Comparison of ENCODE assay signal across 13 mouse cellular contexts in genomic region chr13:64107535-64107934, GRCm38 (mm10). TPM values are rescaled to one million over a fixed set of nuclear protein-coding genes. Genes with fewer than 3 reads are reported as not detected.
DNase-seq lines count a peak whose midpoint lies in the region; ATAC-seq and TF ChIP-seq lines count a peak whose summit lies in the region.
"Had no signal": no experiment of that assay in that cellular context is flagged by ENCODE, and none has a peak within 500 bp of the region (broad histone marks: within the 10 kb centered on the region; RNA-seq: fewer than 3 reads in every experiment).

No protein-coding gene starts in this region.

- no peak overlapping the region for H3K4me3 ChIP-seq in liver, postnatal 0 days (ENCODE audit: low read depth, low read length)

- WGBS in liver, postnatal 0 days (ENCODE audit: insufficient replicate concordance), result 24% methylated on average over 8 of the region's 8 CpGs

- H3K27ac ChIP-seq in liver, postnatal 0 days (ENCODE audit: low read depth), result peak overlapping the region; percentile 69
- H3K27ac ChIP-seq: liver, embryonic 14.5 days had no signal

- H3K4me1 ChIP-seq in liver, postnatal 0 days (ENCODE audit: insufficient read depth), result peaks cover 12% of the 10 kb centered on the region

- DNase-seq in cerebellum, postnatal 10 days, result peak; percentile 23 to 37
- no peak for DNase-seq in cerebellum, postnatal 4 days (ENCODE audit: low spot score in 2 of 2)
- peak; percentile 36 for DNase-seq in lung, postnatal 10 days
- no peak for DNase-seq in lung, postnatal 36 days
- DNase-seq in liver, postnatal 0 days, result no peak
- DNase-seq in yolk sac, embryonic 10.5 days (ENCODE audit: low spot score), result peak; percentile 25
- DNase-seq in cerebellum, postnatal 25 days, result no peak
- DNase-seq in adrenal gland, postnatal 10 days, result no peak
- DNase-seq: right cerebral cortex, postnatal 25 days had no signal

- no peaks in the 10 kb centered on the region for H3K9me3 ChIP-seq in liver, postnatal 0 days (ENCODE audit: low read length)

- ATAC-seq in liver, postnatal 0 days, result peak; percentile 33; the same call in 1 of the 2 replicates

- H3K9ac ChIP-seq in liver, postnatal 0 days (replicated peaks), result no peak overlapping the region
- H3K9ac ChIP-seq: liver, embryonic 14.5 days had no signal

- no peak for TF ChIP-seq CTCF in liver, postnatal 0 days (IDR thresholded peaks at IDR 0.05; ENCODE audit: low read depth)

- H3K27me3 ChIP-seq in liver, postnatal 0 days (ENCODE audit: insufficient read depth, low read length), result no peaks in the 10 kb centered on the region

- 0 out of 2 replicates have a peak overlapping the region, but pooled peaks have one; percentile 23 for H3K4me2 ChIP-seq in liver, postnatal 0 days (ENCODE audit: low read depth, low read length)

- TF ChIP-seq EP300 in liver, postnatal 0 days (IDR thresholded peaks at IDR 0.05; ENCODE audit: low read depth), result no peak

- no peaks in the 10 kb centered on the region; the same call in 1 of the 2 replicates for H3K36me3 ChIP-seq in liver, postnatal 0 days (replicated peaks; ENCODE audit: insufficient read depth, low read length)

RNA-seq across cellular contexts. Expression of gene Hsd17b3, which starts 18.5 kb away (rescaled TPM):
- not detected in 2 replicates for polyA plus RNA-seq in liver, postnatal 0 days (2015; fragmentation: Nextera tagmentation; extraction: Ambion mirVana)
- not detected for total RNA-seq in adrenal gland, postnatal 10 days (2021)
- total RNA-seq: heart, adult 18-20 months had no signal
- polyA plus RNA-seq: embryonic facial prominence, embryonic 14.5 days; liver, embryonic 14.5 days; urinary bladder, adult 2 months had no signal

RNA-seq across cellular contexts. Expression of gene Slc35d2, which starts 21.6 kb away (rescaled TPM):
- polyA plus RNA-seq in liver, postnatal 0 days (2015; fragmentation: Nextera tagmentation; extraction: Ambion mirVana), result 11.8 TPM in 2 replicates
- total RNA-seq in adrenal gland, postnatal 10 days (2021), result 1 to 10 TPM; 7.7 to 9.4 TPM

RNA-seq across cellular contexts. Expression of gene Zfp367, which starts 45.5 kb away (rescaled TPM):
- 9.8 and 11.7 TPM in 2 replicates for polyA plus RNA-seq in liver, postnatal 0 days (2015; fragmentation: Nextera tagmentation; extraction: Ambion mirVana)
- 10 to 100 TPM; 19.0 to 19.6 TPM for total RNA-seq in adrenal gland, postnatal 10 days (2021)

RNA-seq across cellular contexts. Expression of gene Habp4, which starts 54.1 kb away (rescaled TPM):
- polyA plus RNA-seq in liver, postnatal 0 days (2015; fragmentation: Nextera tagmentation; extraction: Ambion mirVana), result 9.0 and 11.9 TPM in 2 replicates
- total RNA-seq in adrenal gland, postnatal 10 days (2021), result 10 to 100 TPM; 20.4 to 24.7 TPM

Comparison
In these comparisons a context has a peak if more than half of its experiments do, and no peak if none do; other contexts are left out.
1. DNase-seq: peak in cerebellum, postnatal 10 days (2 of 2), lung, postnatal 10 days (single experiment) and yolk sac, embryonic 10.5 days (single experiment); none in cerebellum, postnatal 4 days (0 of 2), lung, postnatal 36 days (single experiment), liver, postnatal 0 days (single experiment), cerebellum, postnatal 25 days (0 of 2) and adrenal gland, postnatal 10 days (single experiment).